Mouse (Mus musculus) lung, embryonic 14.5 days (tissue): ENCODE measurements around the gene Igfbp7. TPM values are rescaled to one million over a fixed set of nuclear protein-coding genes. Genes with fewer than 3 reads are reported as not detected.
A peak's percentile ranks its signal among the peaks of the same experiment; 100 is the strongest.

ENCODE experiments used
- ATAC-seq: fragments of 200-750 bp; cut with Nextera tagmentation; 2 replicates; pipeline ENCODE4 v1.8.0; 2017; ENCODE audit warnings: mild to moderate bottlenecking, moderate TSS enrichment, moderate library complexity; ENCODE audit not compliant: insufficient read depth
- DNase-seq: peaks from one replicate; pipeline ENCODE4 v3.0.0-alpha.2; 2015
- H3K27ac ChIP-seq: fragments of 300-500 bp; sonication (generic); 2 replicates; pipeline ENCODE4 v1.5.1; 2014; ENCODE audit warnings: low read depth, mild to moderate bottlenecking, moderate library complexity
- H3K27me3 ChIP-seq: fragments of 300-500 bp; sonication (generic); 2 replicates; pipeline ENCODE4 v1.6.1; 2014; ENCODE audit warnings: low read length, control low read depth; ENCODE audit not compliant: insufficient read depth
- H3K36me3 ChIP-seq: fragments of 300-500 bp; sonication (generic); 2 replicates; pipeline ENCODE4 v1.6.1; 2014; ENCODE audit warnings: control low read depth; ENCODE audit not compliant: insufficient read depth
- H3K4me1 ChIP-seq: fragments of 300-500 bp; sonication (generic); 2 replicates; pipeline ENCODE4 v1.6.1; 2014; ENCODE audit warnings: antibody characterized with exemption, control low read depth; ENCODE audit not compliant: insufficient read depth
- H3K4me2 ChIP-seq: fragments of 300-500 bp; sonication (generic); 2 replicates; pipeline ENCODE4 v1.6.1; 2014; ENCODE audit warnings: mild to moderate bottlenecking
- H3K4me3 ChIP-seq: fragments of 300-500 bp; sonication (generic); 2 replicates; pipeline ENCODE4 v1.5.1; 2014; ENCODE audit warnings: low read depth, low read length
- H3K9ac ChIP-seq: fragments of 300-500 bp; sonication (generic); 2 replicates; pipeline ENCODE4 v1.6.1; 2014
- H3K9me3 ChIP-seq: fragments of 300-500 bp; sonication (generic); 2 replicates; pipeline ENCODE4 v1.6.1; 2016; ENCODE audit warnings: low read depth, low read length, control low read depth
- CTCF ChIP-seq: IDR thresholded peaks from 2 replicates; pipeline ENCODE4 v1.5.1; 2016; ENCODE audit warnings: antibody characterized with exemption, low read depth
- WGBS: fragments of 180-500 bp; shearing (Covaris S2); extraction: QIAGEN DNeasy Blood & Tissue Kit; methylation state at CpG from one replicate; pipeline ENCODE4 v1.1.7; 2014; 5-methylcytosine and 5-hydroxymethylcytosine counted together
- polyA plus RNA-seq: library from polyadenylated mRNA; unstranded; fragments of >200 nt; fragmentation: Nextera tagmentation; extraction: Ambion mirVana; gene quantifications from 2 replicates; pipeline ENCODE4 v1.2.1, GENCODE M21; 2014

Igfbp7 gene
- polyA plus RNA-seq, 1 experiment from 2014 or later: 35.1 TPM

GRCm38 (mm10) chr5:77309924-77310772, 97.7 kb downstream of the Igfbp7 start, which contains the start of the genes Noa1 and Polr2b:
Noa1 (minus strand) TSS chr5:77310084.
Polr2b (plus strand) TSS chr5:77310147.
- peaks cover 40% of the 10 kb centered on the region for H3K36me3 ChIP-seq
- no peaks in the 10 kb centered on the region for H3K9me3 ChIP-seq
- peak within 1 kb of the TSS; percentile 89 for H3K9ac ChIP-seq
- no peak for TF ChIP-seq CTCF
- DNase-seq (peak; percentile 100), ATAC-seq (peak; percentile 96)
- no peaks in the 10 kb centered on the region for H3K27me3 ChIP-seq
- H3K4me3 ChIP-seq: peak within 1 kb of the TSS; percentile 87
- peak within 1 kb of the TSS; percentile 93 for H3K27ac ChIP-seq
- WGBS: under 1% methylated on average over 85 of the region's 85 CpGs
- H3K4me1 ChIP-seq: peaks cover 14% of the 10 kb centered on the region
- H3K4me2 ChIP-seq: peak within 1 kb of the TSS; percentile 97

DNA sequence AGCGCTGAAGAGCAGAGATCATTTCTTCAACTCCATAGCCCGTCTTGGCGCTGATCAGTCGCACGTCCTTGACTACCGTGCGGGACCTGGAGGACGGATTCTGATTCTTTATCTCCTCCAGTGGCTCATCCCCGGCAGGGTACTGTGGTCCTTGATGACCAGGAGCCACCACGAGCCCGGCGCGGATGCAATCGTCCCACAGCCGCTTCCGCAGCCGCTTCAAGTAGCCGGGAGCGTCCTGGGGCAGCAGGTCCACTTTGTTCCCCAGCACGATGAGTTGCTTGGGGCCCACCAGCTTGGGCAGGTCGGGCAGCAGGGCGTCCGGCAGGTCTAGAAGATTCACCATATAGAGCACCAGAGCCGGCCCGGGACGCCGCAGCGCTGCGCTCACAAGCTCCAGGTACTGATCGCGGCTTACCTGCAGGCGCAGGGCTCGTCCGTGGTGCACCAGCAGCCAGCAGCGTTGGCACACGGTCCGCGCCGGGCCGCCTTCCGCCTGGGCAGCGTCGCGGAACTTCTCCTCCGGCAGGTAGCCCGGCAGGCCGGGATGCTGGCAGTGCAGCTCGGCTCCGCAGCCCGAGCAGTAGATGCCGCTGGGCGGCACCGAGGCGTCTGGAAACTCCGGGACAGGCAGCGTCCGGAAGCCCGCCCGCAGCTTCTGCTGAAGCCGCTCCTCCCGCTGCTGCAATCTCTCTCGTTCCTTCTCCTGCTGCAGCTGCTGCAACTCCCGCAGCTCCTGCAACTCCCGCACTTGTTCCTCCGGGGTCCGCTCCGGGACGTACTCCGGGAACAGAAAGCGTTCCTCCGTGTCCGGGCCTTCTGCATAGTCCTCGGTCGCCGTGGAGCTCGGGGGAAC, 98.6 kb downstream of the Igfbp7 start:
- Histone ChIP-seq H3K4me2 (peak overlapping the region; percentile 97), H3K4me1 (peaks cover 14% of the 10 kb centered on the region), H3K27me3 (no peaks in the 10 kb centered on the region), H3K27ac (no peak overlapping the region), H3K9ac (peak overlapping the region; percentile 89), H3K36me3 (peaks cover 36% of the 10 kb centered on the region), H3K4me3 (peak overlapping the region; percentile 87), H3K9me3 (no peaks in the 10 kb centered on the region)
- WGBS: under 1% methylated on average over 76 of the region's 76 CpGs
- no peak for TF ChIP-seq CTCF
- ATAC-seq (peak; percentile 30), DNase-seq (peak; percentile 54)

- Histone ChIP-seq H3K4me1 (peaks cover 14% of the 10 kb centered on the region), H3K27me3 (no peaks in the 10 kb centered on the region), H3K4me2 (peak overlapping the region; percentile 97), H3K9ac (peak overlapping the region; percentile 89), H3K9me3 (no peaks in the 10 kb centered on the region), H3K36me3 (peaks cover 32% of the 10 kb centered on the region), H3K4me3 (peak overlapping the region; percentile 87), H3K27ac (no peak overlapping the region)
- ATAC-seq (no peak), DNase-seq (no peak)
- TF ChIP-seq CTCF: no peak
- WGBS: 79% methylated on average over 5 of the region's 5 CpGs
Observed at GRCm38 (mm10) chr5:77307821-77308553, 99.9 kb downstream of the Igfbp7 start.

DNA sequence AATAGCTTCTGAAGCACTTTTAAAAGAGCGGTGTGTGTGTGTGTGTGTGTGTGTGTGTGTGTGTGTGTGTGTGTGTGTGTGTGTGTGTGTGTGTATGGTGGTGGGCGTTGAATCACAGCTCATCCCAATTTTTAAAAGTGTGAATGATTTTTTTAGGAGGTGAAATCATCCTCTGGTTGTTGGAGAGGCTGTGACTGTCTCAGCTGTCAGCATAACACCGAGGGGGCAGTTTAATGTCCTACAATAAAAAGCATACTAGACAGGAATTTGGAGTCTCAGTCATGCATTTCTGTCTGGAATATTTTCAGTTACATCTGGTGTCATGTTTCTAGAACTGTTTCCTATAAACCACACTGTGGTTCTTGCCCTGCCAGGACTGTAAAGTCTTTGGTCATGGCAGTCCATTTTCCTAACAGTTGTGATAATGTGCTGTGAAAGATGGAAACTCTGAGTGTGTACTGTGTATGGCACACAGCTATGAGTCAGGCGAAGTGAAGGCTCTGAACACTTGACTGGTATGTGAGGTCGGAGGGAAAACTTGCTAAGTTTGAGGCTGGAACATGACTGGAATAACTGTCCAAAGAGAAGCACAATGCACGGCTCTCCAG, 106.4 kb downstream of the Igfbp7 start:
- H3K36me3 ChIP-seq: peaks cover 45% of the 10 kb centered on the region
- no peak for TF ChIP-seq CTCF
- 79% methylated on average over 6 of the region's 6 CpGs for WGBS

DNA sequence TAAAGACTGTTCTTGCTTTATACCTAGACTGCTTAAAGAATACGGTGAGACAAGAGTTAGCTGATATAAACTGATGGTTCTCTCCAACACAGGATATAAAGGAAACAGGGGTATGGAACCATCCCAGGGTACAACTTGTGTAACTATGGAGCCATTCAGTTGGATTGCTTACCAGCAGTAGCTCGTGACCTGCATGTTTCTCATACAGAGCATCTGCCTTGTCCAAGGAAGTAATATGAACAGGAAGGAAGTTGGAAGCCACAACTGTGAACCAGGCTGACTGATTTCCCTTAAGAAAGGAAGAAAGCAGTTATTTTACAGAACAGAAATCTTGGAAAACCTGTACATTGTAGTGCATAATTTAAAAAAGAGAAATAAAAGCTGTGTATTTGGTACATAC, 108.4 kb downstream of the Igfbp7 start:
- 87% methylated on average over 2 of the region's 2 CpGs for WGBS
- Histone ChIP-seq H3K9me3 (no peaks in the 10 kb centered on the region), H3K4me2 (no peak overlapping the region), H3K4me1 (no peaks in the 10 kb centered on the region), H3K9ac (no peak overlapping the region), H3K36me3 (peaks cover 50% of the 10 kb centered on the region), H3K27me3 (no peaks in the 10 kb centered on the region), H3K4me3 (no peak overlapping the region), H3K27ac (no peak overlapping the region)
- DNase-seq: no peak
- no peak for ATAC-seq
- no peak for TF ChIP-seq CTCF

More for the DNA sequence above, 106.4 kb downstream of the Igfbp7 start:
- no peak for DNase-seq
- H3K9ac ChIP-seq: no peak overlapping the region
- no peak for ATAC-seq
- no peak overlapping the region for H3K4me3 ChIP-seq
- no peak overlapping the region for H3K27ac ChIP-seq
- no peaks in the 10 kb centered on the region for H3K27me3 ChIP-seq
- no peaks in the 10 kb centered on the region for H3K4me1 ChIP-seq
- no peak overlapping the region for H3K4me2 ChIP-seq
- H3K9me3 ChIP-seq: no peaks in the 10 kb centered on the region

Other genes starting within 250 kb of the Igfbp7 start
- gene Spink2, start 196.6 kb downstream of the Igfbp7 start, polyA plus RNA-seq: 0.32 and 1.3 TPM in 2 replicates
- gene Rest, start 142.6 kb downstream of the Igfbp7 start, polyA plus RNA-seq: 42.6 and 43.5 TPM in 2 replicates
- 27.4 and 29.8 TPM in 2 replicates for gene Noa1, start 98.0 kb downstream of the Igfbp7 start, polyA plus RNA-seq
- 73.2 and 74.6 TPM in 2 replicates for gene Polr2b, start 97.9 kb downstream of the Igfbp7 start, polyA plus RNA-seq